Mouse (Mus musculus) lung, embryonic 14.5 days (tissue): Measurements from ENCODE around the gene Chrm1. TPM values are rescaled to one million over a fixed set of nuclear protein-coding genes. Genes with fewer than 3 reads are reported as not detected.

ENCODE experiments used
- ATAC-seq: fragments of 200-750 bp; cut with Nextera tagmentation; 2 replicates; pipeline ENCODE4 v1.8.0; 2017; ENCODE audit warnings: mild to moderate bottlenecking, moderate TSS enrichment, moderate library complexity; ENCODE audit not compliant: insufficient read depth
- DNase-seq: peaks from one replicate; pipeline ENCODE4 v3.0.0-alpha.2; 2015
- H3K27ac ChIP-seq: fragments of 300-500 bp; sonication (generic); 2 replicates; pipeline ENCODE4 v1.5.1; 2014; ENCODE audit warnings: low read depth, mild to moderate bottlenecking, moderate library complexity
- H3K27me3 ChIP-seq: fragments of 300-500 bp; sonication (generic); 2 replicates; pipeline ENCODE4 v1.6.1; 2014; ENCODE audit warnings: low read length, control low read depth; ENCODE audit not compliant: insufficient read depth
- H3K36me3 ChIP-seq: fragments of 300-500 bp; sonication (generic); 2 replicates; pipeline ENCODE4 v1.6.1; 2014; ENCODE audit warnings: control low read depth; ENCODE audit not compliant: insufficient read depth
- H3K4me1 ChIP-seq: fragments of 300-500 bp; sonication (generic); 2 replicates; pipeline ENCODE4 v1.6.1; 2014; ENCODE audit warnings: antibody characterized with exemption, control low read depth; ENCODE audit not compliant: insufficient read depth
- H3K4me2 ChIP-seq: fragments of 300-500 bp; sonication (generic); 2 replicates; pipeline ENCODE4 v1.6.1; 2014; ENCODE audit warnings: mild to moderate bottlenecking
- H3K4me3 ChIP-seq: fragments of 300-500 bp; sonication (generic); 2 replicates; pipeline ENCODE4 v1.5.1; 2014; ENCODE audit warnings: low read depth, low read length
- H3K9ac ChIP-seq: fragments of 300-500 bp; sonication (generic); 2 replicates; pipeline ENCODE4 v1.6.1; 2014
- H3K9me3 ChIP-seq: fragments of 300-500 bp; sonication (generic); 2 replicates; pipeline ENCODE4 v1.6.1; 2016; ENCODE audit warnings: low read depth, low read length, control low read depth
- CTCF ChIP-seq: IDR thresholded peaks from 2 replicates; pipeline ENCODE4 v1.5.1; 2016; ENCODE audit warnings: antibody characterized with exemption, low read depth
- WGBS: fragments of 180-500 bp; shearing (Covaris S2); extraction: QIAGEN DNeasy Blood & Tissue Kit; methylation state at CpG from one replicate; pipeline ENCODE4 v1.1.7; 2014; 5-methylcytosine and 5-hydroxymethylcytosine counted together
- polyA plus RNA-seq: library from polyadenylated mRNA; unstranded; fragments of >200 nt; fragmentation: Nextera tagmentation; extraction: Ambion mirVana; gene quantifications from 2 replicates; pipeline ENCODE4 v1.2.1, GENCODE M21; 2014

The Chrm1 gene
- polyA plus RNA-seq, 1 experiment from 2014 or later: 0.08 TPM

- H3K4me3 ChIP-seq: no peak overlapping the region
- H3K9me3 ChIP-seq: no peaks in the 10 kb centered on the region
- H3K27me3 ChIP-seq: no peaks in the 10 kb centered on the region
- no peaks in the 10 kb centered on the region for H3K36me3 ChIP-seq
- WGBS: 36% methylated on average over 10 of the region's 10 CpGs
- H3K4me1 ChIP-seq: no peaks in the 10 kb centered on the region
- H3K9ac ChIP-seq: no peak overlapping the region
- DNase-seq (no peak), ATAC-seq (no peak)
- no peak overlapping the region for H3K4me2 ChIP-seq
- no peak for TF ChIP-seq CTCF
- no peak overlapping the region for H3K27ac ChIP-seq
Observed at GRCm38 (mm10) chr19:8663911-8664421, 377 bp downstream of the Chrm1 start.

GRCm38 (mm10) chr19:8664859-8665258 is 1.3 kb downstream of the Chrm1 start:
- ATAC-seq (no peak), DNase-seq (no peak)
- no peaks in the 10 kb centered on the region for H3K4me1 ChIP-seq
- H3K4me2 ChIP-seq: no peak overlapping the region
- no peak overlapping the region for H3K27ac ChIP-seq
- TF ChIP-seq CTCF: no peak
- WGBS: 86% methylated on average over 3 of the region's 3 CpGs
- H3K36me3 ChIP-seq: no peaks in the 10 kb centered on the region
- no peak overlapping the region for H3K4me3 ChIP-seq
- H3K9ac ChIP-seq: no peak overlapping the region
- H3K9me3 ChIP-seq: no peaks in the 10 kb centered on the region
- no peaks in the 10 kb centered on the region for H3K27me3 ChIP-seq

GRCm38 (mm10) chr19:8665746-8666145 is 2.2 kb downstream of the Chrm1 start:
- H3K9me3 ChIP-seq: no peaks in the 10 kb centered on the region
- no peak overlapping the region for H3K4me2 ChIP-seq
- H3K27me3 ChIP-seq: no peaks in the 10 kb centered on the region
- no peak overlapping the region for H3K27ac ChIP-seq
- 59% methylated on average over 5 of the region's 5 CpGs for WGBS
- no peak overlapping the region for H3K4me3 ChIP-seq
- ATAC-seq: no peak
- no peaks in the 10 kb centered on the region for H3K4me1 ChIP-seq
- no peak for TF ChIP-seq CTCF
- H3K36me3 ChIP-seq: no peaks in the 10 kb centered on the region
- no peak for DNase-seq
- H3K9ac ChIP-seq: no peak overlapping the region

DNA sequence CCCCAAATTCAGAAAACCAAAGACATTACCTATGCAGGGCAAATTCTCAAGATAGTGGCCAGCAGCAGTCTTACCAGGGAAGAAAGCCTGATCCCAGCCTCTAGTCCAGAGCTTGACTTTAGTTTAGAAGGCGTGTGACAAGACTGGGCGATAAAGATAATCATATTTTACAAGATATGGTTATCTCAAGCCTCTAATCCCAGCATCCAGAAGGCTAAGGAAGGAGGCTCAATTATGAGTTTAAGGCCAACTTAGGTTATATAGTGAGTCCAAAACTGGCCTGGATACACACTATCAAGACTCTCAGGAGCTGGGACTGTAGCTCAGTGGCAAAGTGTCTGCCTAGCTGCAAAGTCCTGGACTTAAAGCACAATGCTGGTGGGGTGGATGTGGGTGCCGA is 9.3 kb downstream of the Chrm1 start:
- H3K36me3 ChIP-seq: no peaks in the 10 kb centered on the region
- no peak overlapping the region for H3K4me2 ChIP-seq
- no peaks in the 10 kb centered on the region for H3K9me3 ChIP-seq
- no peak overlapping the region for H3K4me3 ChIP-seq
- no peak overlapping the region for H3K27ac ChIP-seq
- H3K27me3 ChIP-seq: no peaks in the 10 kb centered on the region
- TF ChIP-seq CTCF: no peak
- WGBS: 78% methylated on average over 3 of the region's 3 CpGs
- H3K4me1 ChIP-seq: no peaks in the 10 kb centered on the region
- no peak overlapping the region for H3K9ac ChIP-seq
- DNase-seq (no peak), ATAC-seq (no peak)

DNA sequence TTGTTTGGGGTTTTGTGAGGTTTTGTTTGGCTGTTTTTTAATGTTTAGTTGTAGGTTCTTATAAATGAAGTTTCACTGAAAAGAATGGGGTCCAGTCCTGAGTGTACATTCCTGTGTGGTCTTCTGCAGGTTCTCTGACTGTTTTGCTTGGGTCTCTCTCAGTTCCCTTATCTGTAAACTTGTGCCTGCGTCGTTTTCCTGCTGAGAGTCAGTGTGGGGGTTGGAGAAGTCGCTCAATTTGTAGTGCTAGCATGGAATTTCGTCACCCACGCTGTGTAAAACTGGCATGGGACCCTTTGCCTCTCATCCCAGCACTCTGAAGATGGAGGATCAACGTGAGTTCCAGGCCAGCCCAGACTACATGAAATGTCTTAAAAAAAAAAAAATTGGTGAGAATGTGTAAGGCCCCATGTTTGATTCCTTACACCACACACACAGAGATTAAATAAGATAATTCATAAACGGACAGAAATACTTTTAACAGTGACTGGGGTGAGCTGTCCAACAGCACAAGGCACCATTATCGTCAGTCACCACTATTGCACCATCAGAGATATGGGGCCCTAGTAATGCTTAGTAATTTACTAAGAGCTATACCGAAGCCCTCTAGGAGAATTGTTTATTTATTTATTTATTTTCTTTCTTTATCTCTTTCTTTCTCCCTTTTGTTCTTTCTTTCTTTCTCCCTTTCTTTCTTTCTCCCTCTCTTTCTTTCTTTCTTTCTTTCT is 9.9 kb downstream of the Chrm1 start:
- Histone ChIP-seq H3K4me3 (no peak overlapping the region), H3K27me3 (no peaks in the 10 kb centered on the region), H3K9ac (no peak overlapping the region), H3K4me2 (no peak overlapping the region), H3K27ac (no peak overlapping the region), H3K4me1 (no peaks in the 10 kb centered on the region), H3K36me3 (no peaks in the 10 kb centered on the region), H3K9me3 (no peaks in the 10 kb centered on the region)
- DNase-seq (no peak), ATAC-seq (no peak)
- no peak for TF ChIP-seq CTCF
- 33% methylated on average over 9 of the region's 9 CpGs for WGBS

DNA sequence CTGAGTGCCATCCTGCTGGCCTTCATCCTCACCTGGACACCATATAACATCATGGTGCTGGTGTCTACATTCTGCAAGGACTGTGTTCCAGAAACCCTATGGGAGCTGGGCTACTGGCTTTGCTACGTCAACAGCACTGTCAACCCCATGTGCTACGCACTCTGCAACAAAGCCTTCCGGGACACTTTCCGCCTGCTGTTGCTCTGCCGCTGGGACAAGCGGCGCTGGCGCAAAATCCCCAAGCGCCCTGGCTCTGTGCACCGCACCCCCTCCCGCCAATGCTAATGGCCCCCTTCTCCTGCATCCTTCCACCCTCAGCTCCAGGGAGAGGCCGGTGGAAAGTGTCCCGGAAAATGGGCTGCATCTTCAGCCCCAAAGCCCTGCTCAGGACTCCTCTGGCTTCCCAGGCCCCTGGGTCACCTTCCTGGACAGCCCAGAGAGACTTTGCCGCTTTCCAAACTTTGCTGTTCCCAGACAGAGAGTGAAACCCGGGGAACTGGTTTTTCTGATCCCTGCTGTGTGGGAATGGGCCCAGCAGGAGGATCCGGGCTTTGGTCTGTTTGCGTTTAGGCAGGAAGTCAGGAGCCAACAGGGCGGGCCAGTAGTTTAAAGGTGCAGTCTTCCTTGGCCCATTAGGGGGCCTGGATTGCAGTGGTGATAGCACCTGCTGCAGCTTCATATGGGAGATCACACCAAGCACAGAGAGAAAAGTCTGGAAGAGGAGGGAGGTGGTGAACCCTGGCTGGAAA is 15.6 kb downstream of the Chrm1 start:
- H3K9me3 ChIP-seq: no peaks in the 10 kb centered on the region
- H3K4me1 ChIP-seq: 0 out of 2 replicates have a peak, but pooled peaks cover 4% of the 10 kb centered on the region
- peak overlapping the region; percentile 79 for H3K27ac ChIP-seq
- DNase-seq (peak; percentile 72), ATAC-seq (peak; percentile 64)
- H3K4me3 ChIP-seq: no peak overlapping the region
- WGBS: 19% methylated on average over 18 of the region's 18 CpGs
- no peaks in the 10 kb centered on the region for H3K36me3 ChIP-seq
- no peaks in the 10 kb centered on the region for H3K27me3 ChIP-seq
- peak overlapping the region; percentile 40 for H3K4me2 ChIP-seq
- TF ChIP-seq CTCF: peak; percentile 43
- H3K9ac ChIP-seq: peak overlapping the region; percentile 26; the same call in 1 of the 2 replicates
